Mouse (Mus musculus) olfactory bulb, adult 2 months (tissue): ENCODE results near the gene Pabpn1l.

Source experiments
- CTCF ChIP-seq: fragments of 200-500 bp; IDR thresholded peaks from 2 replicates; pipeline ENCODE4 v1.5.1; 2012; ENCODE audit warnings: low read depth, mild to moderate bottlenecking, low read length, moderate library complexity; ENCODE audit not compliant: insufficient read depth
- POLR2A ChIP-seq: fragments of 200-500 bp; IDR thresholded peaks from 2 replicates; pipeline ENCODE4 v1.6.1; 2012; ENCODE audit warnings: mild to moderate bottlenecking, low read depth, low read length, moderate library complexity; ENCODE audit not compliant: insufficient read depth

DNA sequence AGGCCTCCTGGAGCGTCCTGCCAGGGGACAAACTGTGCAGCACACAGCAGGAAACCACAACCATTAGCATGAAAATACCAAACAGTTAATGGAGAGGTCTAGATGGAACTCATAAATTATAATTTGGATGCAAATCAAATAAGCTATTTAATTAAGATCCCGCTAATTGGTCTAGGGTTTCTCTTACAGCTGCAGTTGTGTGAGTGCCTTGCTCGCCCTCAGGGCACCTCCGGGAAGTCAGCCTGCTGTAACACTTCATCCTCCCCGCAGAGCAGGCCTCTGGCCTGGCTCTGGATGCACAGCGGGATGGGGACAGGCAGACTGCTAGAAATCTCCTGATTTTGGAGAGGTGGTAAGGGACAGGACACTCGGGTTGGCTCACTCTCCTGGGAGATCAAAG lies 36.4 kb downstream of the Pabpn1l start:
- no peak for TF ChIP-seq CTCF
- TF ChIP-seq POLR2A, result no peak
